In the genomic region with DNA sequence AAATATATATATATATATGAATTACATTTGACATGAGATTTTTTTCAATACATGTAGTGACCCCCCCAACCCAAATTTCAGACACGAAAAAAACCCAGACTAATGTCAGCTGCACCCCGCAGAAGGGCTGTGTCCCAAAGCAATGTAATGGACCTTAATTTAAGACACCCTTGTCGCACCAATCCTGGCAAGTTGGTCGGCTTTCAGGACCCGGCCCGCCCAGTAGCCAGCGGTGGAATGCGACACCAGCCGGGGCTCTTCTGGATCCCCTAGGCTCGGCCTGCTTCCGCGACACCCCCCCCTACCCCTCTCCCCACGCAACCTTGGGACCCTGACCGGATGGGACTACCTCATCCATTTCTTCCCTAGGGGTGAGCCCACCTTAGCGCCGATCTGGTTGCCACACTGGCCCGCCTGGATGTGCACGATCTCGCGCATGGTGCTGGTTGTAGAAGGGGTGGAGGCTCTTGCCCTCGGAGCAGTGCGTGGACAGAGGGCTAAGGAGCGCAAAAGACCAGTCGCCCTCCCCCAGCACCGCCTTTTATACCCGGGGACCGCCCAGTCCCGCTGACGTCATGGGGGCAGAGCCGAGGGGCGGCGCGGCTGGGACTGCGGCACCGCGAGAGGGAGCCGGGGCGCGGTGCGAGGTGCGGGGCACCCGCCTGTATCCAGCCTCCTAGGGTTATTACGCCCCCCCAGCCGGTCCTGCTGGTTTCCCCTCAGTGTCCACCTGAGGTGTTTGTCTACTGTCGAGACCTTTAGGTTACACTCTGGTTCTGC, we compare ENCODE assay signal across 8 mouse cellular contexts. TPM values are rescaled to one million over a fixed set of nuclear protein-coding genes. Genes with fewer than 3 reads are reported as not detected.
DNase-seq lines count a peak whose midpoint lies in the region; ATAC-seq and TF ChIP-seq lines count a peak whose summit lies in the region.

TSS of gene Tubb2a (minus strand) at position 516 of the 780 bp plus-strand sequence.

- H3K4me3 ChIP-seq in bone marrow, adult 2 months (replicated peaks; ENCODE audit: control insufficient read depth, low read depth, low read length), result peak within 1 kb of the TSS; percentile 86
- peak within 1 kb of the TSS; percentile 80 for H3K4me3 ChIP-seq in embryonic facial prominence, embryonic 14.5 days (ENCODE audit: low read depth, low read length)
- peak within 1 kb of the TSS; percentile 70 for H3K4me3 ChIP-seq in heart, adult 2 months
- peak within 1 kb of the TSS; percentile 63 for H3K4me3 ChIP-seq in limb, embryonic 12.5 days (replicated peaks)
- H3K4me3 ChIP-seq in midbrain, embryonic 14.5 days (replicated peaks; ENCODE audit: low read depth, low read length), result peak within 1 kb of the TSS; percentile 92

- peak; percentile 33; the same call in 1 of the 2 replicates for TF ChIP-seq CTCF in bone marrow, adult 2 months (IDR thresholded peaks at IDR 0.05; ENCODE audit: control insufficient read depth, insufficient read depth, low read length)
- TF ChIP-seq CTCF in heart, adult 2 months (IDR thresholded peaks at IDR 0.05), result peak; percentile 87

- peak; percentile 70 for DNase-seq in 3T3-L1 (ENCODE audit: low read depth, low spot score)
- peak; percentile 92 for DNase-seq in embryonic facial prominence, embryonic 14.5 days (ENCODE audit: low spot score)
- peak; percentile 96 to 98 for DNase-seq in heart, adult 2 months
- DNase-seq in kidney, adult 8-10 months, result peak; percentile 86 to 89
- peak; percentile 97 for DNase-seq in midbrain, embryonic 14.5 days
- DNase-seq in spleen, adult 12 weeks (ENCODE audit: low spot score), result peak; percentile 90

- H3K79me2 ChIP-seq in heart, adult 2 months (replicated peaks; ENCODE audit: control insufficient read depth, insufficient read depth, low read length), result no peaks in the 10 kb centered on the region

- peaks cover 12% of the 10 kb centered on the region; the same call in 1 of the 2 replicates for H3K36me3 ChIP-seq in embryonic facial prominence, embryonic 14.5 days (ENCODE audit: control insufficient read depth, insufficient read depth, low read length)
- no peaks in the 10 kb centered on the region for H3K36me3 ChIP-seq in heart, adult 2 months (ENCODE audit: control insufficient read depth, insufficient read depth, low read length)
- H3K36me3 ChIP-seq in limb, embryonic 12.5 days, result peaks cover 8% of the 10 kb centered on the region; the same call in 1 of the 2 replicates
- peaks cover 27% of the 10 kb centered on the region for H3K36me3 ChIP-seq in midbrain, embryonic 14.5 days (ENCODE audit: control insufficient read depth, insufficient read depth, low read length)

- no peaks in the 10 kb centered on the region for H3K9me3 ChIP-seq in embryonic facial prominence, embryonic 14.5 days (ENCODE audit: control insufficient read depth, low read length)
- H3K9me3 ChIP-seq in limb, embryonic 12.5 days, result no peaks in the 10 kb centered on the region
- no peaks in the 10 kb centered on the region for H3K9me3 ChIP-seq in midbrain, embryonic 14.5 days (ENCODE audit: control insufficient read depth, low read length)

- under 1% methylated on average over 45 of the region's 45 CpGs for WGBS in bone marrow, adult 2 months
- WGBS in embryonic facial prominence, embryonic 14.5 days, result 2% methylated on average over 31 of the region's 45 CpGs
- WGBS in heart, adult 2 months, result under 1% methylated on average over 45 of the region's 45 CpGs
- WGBS in limb, embryonic 12.5 days, result under 1% methylated on average over 45 of the region's 45 CpGs
- WGBS in midbrain, embryonic 14.5 days, result 1% methylated on average over 45 of the region's 45 CpGs

- intact Hi-C loops in heart, adult 2 months (cut with DNase I), result loop anchor here (1.0 to 2.0 kb wide), 5 partner anchors 17 to 77 kb away; partner anchors contain the start of gene Tubb2b

- H3K27me3 ChIP-seq in embryonic facial prominence, embryonic 14.5 days (replicated peaks; ENCODE audit: control insufficient read depth, insufficient read depth, low read length), result no peaks in the 10 kb centered on the region
- H3K27me3 ChIP-seq in heart, adult 2 months (ENCODE audit: control insufficient read depth, insufficient read depth, low read length), result no peaks in the 10 kb centered on the region
- H3K27me3 ChIP-seq in limb, embryonic 12.5 days, result no peaks in the 10 kb centered on the region; the same call in 1 of the 2 replicates
- no peaks in the 10 kb centered on the region for H3K27me3 ChIP-seq in midbrain, embryonic 14.5 days (ENCODE audit: control insufficient read depth, insufficient read depth, low read length)

- H3K9ac ChIP-seq in embryonic facial prominence, embryonic 14.5 days (ENCODE audit: low read depth, low read length), result peak within 1 kb of the TSS; percentile 86
- peak within 1 kb of the TSS; percentile 77 for H3K9ac ChIP-seq in heart, adult 2 months (ENCODE audit: low read depth, low read length)
- H3K9ac ChIP-seq in limb, embryonic 12.5 days (replicated peaks), result peak within 1 kb of the TSS; percentile 66
- peak within 1 kb of the TSS; percentile 96 for H3K9ac ChIP-seq in midbrain, embryonic 14.5 days (replicated peaks; ENCODE audit: low read length)

- H3K4me2 ChIP-seq in embryonic facial prominence, embryonic 14.5 days (ENCODE audit: low read depth, low read length), result peak within 1 kb of the TSS; percentile 92
- peak within 1 kb of the TSS; percentile 95 for H3K4me2 ChIP-seq in limb, embryonic 12.5 days
- H3K4me2 ChIP-seq in midbrain, embryonic 14.5 days (ENCODE audit: low read length), result peak within 1 kb of the TSS; percentile 74

- TF ChIP-seq POLR2A in bone marrow, adult 2 months (IDR thresholded peaks at IDR 0.05; ENCODE audit: borderline replicate concordance, control insufficient read depth, low read depth, low read length), result peak; percentile 98
- TF ChIP-seq POLR2A in heart, adult 2 months (IDR thresholded peaks at IDR 0.05; ENCODE audit: insufficient read depth, low read depth, low read length), result peak; percentile 100

- peak; percentile 93 for ATAC-seq in embryonic facial prominence, embryonic 14.5 days (ENCODE audit: low read depth)
- peak; percentile 89 for ATAC-seq in limb, embryonic 12.5 days (ENCODE audit: insufficient number of reproducible peaks, insufficient read depth, low FRiP score, low TSS enrichment, low read depth)
- ATAC-seq in midbrain, embryonic 14.5 days (ENCODE audit: low FRiP score, low TSS enrichment), result peak; percentile 90

- TF ChIP-seq EP300 in heart, adult 2 months (IDR thresholded peaks at IDR 0.05; ENCODE audit: insufficient read depth, low read depth, low read length), result peak; percentile 80; the same call in 1 of the 2 replicates

- peak within 1 kb of the TSS; percentile 28 for H3K27ac ChIP-seq in bone marrow, adult 2 months (ENCODE audit: control insufficient read depth, insufficient read depth, low read depth, low read length, poor library complexity)
- peak within 1 kb of the TSS; percentile 68; the same call in 1 of the 2 replicates for H3K27ac ChIP-seq in embryonic facial prominence, embryonic 14.5 days (replicated peaks; ENCODE audit: low read depth, low read length)
- peak within 1 kb of the TSS; percentile 89 for H3K27ac ChIP-seq in heart, adult 2 months
- no peak within 1 kb of the TSS for H3K27ac ChIP-seq in limb, embryonic 12.5 days
- H3K27ac ChIP-seq in midbrain, embryonic 14.5 days (replicated peaks; ENCODE audit: low read depth, low read length), result peak within 1 kb of the TSS; percentile 95

- peaks cover 4% of the 10 kb centered on the region; the same call in 1 of the 2 replicates for H3K4me1 ChIP-seq in bone marrow, adult 2 months (ENCODE audit: control insufficient read depth, insufficient read depth, low read length)
- peaks cover 16% of the 10 kb centered on the region for H3K4me1 ChIP-seq in embryonic facial prominence, embryonic 14.5 days (ENCODE audit: control insufficient read depth, insufficient read depth, low read length)
- H3K4me1 ChIP-seq in heart, adult 2 months (ENCODE audit: control insufficient read depth, insufficient read depth, low read length), result peaks cover 11% of the 10 kb centered on the region
- H3K4me1 ChIP-seq in limb, embryonic 12.5 days (replicated peaks), result peaks cover 16% of the 10 kb centered on the region
- peaks cover 30% of the 10 kb centered on the region for H3K4me1 ChIP-seq in midbrain, embryonic 14.5 days (ENCODE audit: control insufficient read depth, insufficient read depth, low read length)

RNA-seq across cellular contexts. Expression of gene Tubb2a, which starts in this region (rescaled TPM):
- 37.1 and 37.6 TPM in 2 replicates for polyA plus RNA-seq in bone marrow, adult 2 months (2011; ENCODE audit: insufficient read depth, insufficient read length, low replicate concordance, missing spikeins)
- 268 and 303 TPM in 2 replicates for polyA plus RNA-seq in embryonic facial prominence, embryonic 14.5 days (2014; fragmentation: Nextera tagmentation; extraction: Ambion mirVana)
- 10 to 100 TPM; 42.9 to 64.1 TPM for total RNA-seq in heart, adult 2 months (2021)
- polyA plus RNA-seq in heart, adult 2 months (2012; rRNA removed), result 95.2 and 122 TPM in 2 replicates
- 79.8 and 80.1 TPM in 2 replicates for polyA plus RNA-seq in limb, embryonic 12.5 days (2016; fragmentation: Nextera tagmentation; extraction: Ambion mirVana)
- polyA plus RNA-seq in midbrain, embryonic 14.5 days (2014; fragmentation: Nextera tagmentation; extraction: Ambion mirVana), result 2,201 and 2,712 TPM in 2 replicates
